Mouse (Mus musculus): ENCODE data around the gene Sp7. TPM values are rescaled to one million over a fixed set of nuclear protein-coding genes. Genes with fewer than 3 reads are reported as not detected.

Gene Sp7
- polyA plus RNA-seq, 1 experiment from 2014 or later = not detected

- H3K27ac ChIP-seq = no peak overlapping the region
- H3K79me2 ChIP-seq (ENCODE audit: inconsistent target) = no peaks in the 10 kb centered on the region
- no peak overlapping the region for H3K4me3 ChIP-seq (ENCODE audit: inconsistent target)
- no peaks in the 10 kb centered on the region for H3K36me3 ChIP-seq (ENCODE audit: inconsistent target)
- WGBS (ENCODE audit: missing documents) = 97% methylated on average over 9 of the region's 9 CpGs
Measured at GRCm38 (mm10) chr15:102308717-102309116, 58.3 kb downstream of the Sp7 start.

Other genes starting within 250 kb of the Sp7 start
- 22.0 to 28.2 TPM (median 22.5 TPM) in 3 replicates for gene Spryd3, start 230.9 kb downstream of the Sp7 start, polyA plus RNA-seq (2018)
- not detected in 3 replicates for gene Igfbp6, start 222.8 kb downstream of the Sp7 start, polyA plus RNA-seq (2018)
- 0.06 to 0.15 TPM in 2 of 3 replicates, not detected in the other for gene Soat2, start 216.7 kb downstream of the Sp7 start, polyA plus RNA-seq (2018)
- gene Zfp740, start 163.9 kb downstream of the Sp7 start, polyA plus RNA-seq (2018) = 18.5 to 29.1 TPM (median 19.8 TPM) in 3 replicates
- 10.6 to 26.7 TPM (median 14.8 TPM) in 3 replicates for gene Csad, start 162.5 kb downstream of the Sp7 start, polyA plus RNA-seq (2018)
- gene Itgb7, start 135.2 kb downstream of the Sp7 start, polyA plus RNA-seq (2018) = 3.5 to 14.3 TPM (median 5.0 TPM) in 3 replicates
- gene Rarg, start 109.7 kb downstream of the Sp7 start, polyA plus RNA-seq (2018) = 4.7 to 19.6 TPM (median 7.5 TPM) in 3 replicates
- not detected in 3 replicates for gene Gm9918, start 96.6 kb downstream of the Sp7 start, polyA plus RNA-seq (2018)
- 49.9 to 84.0 TPM (median 66.7 TPM) in 3 replicates for gene Mfsd5, start 87.7 kb downstream of the Sp7 start, polyA plus RNA-seq (2018)
- gene Espl1, start 70.9 kb downstream of the Sp7 start, polyA plus RNA-seq (2018) = 1.0 to 5.7 TPM (median 3.5 TPM) in 3 replicates
- 258 to 355 TPM (median 355 TPM) in 3 replicates for gene Pfdn5, start 41.1 kb downstream of the Sp7 start, polyA plus RNA-seq (2018)
- 15.1 to 28.2 TPM (median 21.0 TPM) in 3 replicates for gene Myg1, start 35.5 kb downstream of the Sp7 start, polyA plus RNA-seq (2018)
- 10.7 to 28.2 TPM (median 18.0 TPM) in 3 replicates for gene Aaas, start 16.4 kb downstream of the Sp7 start, polyA plus RNA-seq (2018)
- gene Sp1, start 39.0 kb upstream of the Sp7 start, polyA plus RNA-seq (2018) = 19.8 to 22.7 TPM (median 22.6 TPM) in 3 replicates
- gene Amhr2, start 78.2 kb upstream of the Sp7 start, polyA plus RNA-seq (2018) = 0.07 TPM in 1 of 3 replicates, not detected in the others
- gene Prr13, start 91.8 kb upstream of the Sp7 start, polyA plus RNA-seq (2018) = 149 to 380 TPM (median 236 TPM) in 3 replicates
- 469 to 548 TPM (median 534 TPM) in 3 replicates for gene Pcbp2, start 103.4 kb upstream of the Sp7 start, polyA plus RNA-seq (2018)
- gene Gm10337, start 136.5 kb upstream of the Sp7 start, polyA plus RNA-seq (2018) = not detected in 3 replicates
- 4.7 to 7.1 TPM (median 5.2 TPM) in 3 replicates for gene Map3k12, start 149.9 kb upstream of the Sp7 start, polyA plus RNA-seq (2018)
- 12.9 to 30.0 TPM (median 24.7 TPM) in 3 replicates for gene Tarbp2, start 151.0 kb upstream of the Sp7 start, polyA plus RNA-seq (2018)
- 0.41 to 1.8 TPM (median 1.0 TPM) in 3 replicates for gene Npff, start 157.8 kb upstream of the Sp7 start, polyA plus RNA-seq (2018)